In the genomic region with DNA sequence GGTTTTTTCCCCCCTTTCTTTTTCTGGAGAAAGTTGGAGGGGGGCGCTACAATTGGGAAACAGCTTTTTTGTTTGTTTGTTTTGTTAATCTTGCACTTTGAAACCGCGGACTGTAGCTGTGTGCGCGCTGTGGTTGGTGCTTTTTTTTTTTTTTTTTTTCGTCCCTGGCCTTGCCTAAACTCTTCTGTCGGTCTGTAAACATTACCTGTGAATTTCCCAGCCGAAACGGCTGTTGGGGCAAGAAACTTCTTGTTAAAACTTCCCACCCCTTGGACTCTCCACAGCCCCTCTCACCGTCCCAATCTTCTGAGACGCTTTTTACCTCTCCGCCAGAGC, we compare ENCODE assay signal across 9 mouse cellular contexts. TPM values are rescaled to one million over a fixed set of nuclear protein-coding genes. Genes with fewer than 3 reads are reported as not detected.
A peak's percentile ranks its signal among the peaks of the same experiment; 100 is the strongest.
DNase-seq lines count a peak whose midpoint lies in the region; ATAC-seq and TF ChIP-seq lines count a peak whose summit lies in the region.
"Had no signal": no experiment of that assay in that cellular context is flagged by ENCODE, and none has a peak within 500 bp of the region (broad histone marks: within the 10 kb centered on the region; RNA-seq: fewer than 3 reads in every experiment).

No protein-coding gene starts in this region.

- no peak for ATAC-seq in heart, embryonic 12.5 days (ENCODE audit: insufficient number of reproducible peaks, low FRiP score)
- peak; percentile 1 to 9; a peak in 1 of 4 replicates for ATAC-seq in hematopoietic stem cell, adult 5-6 weeks (replicated peaks in 1 of 2; ENCODE audit: insufficient read depth in 1 of 2, low FRiP score in 2 of 2, low TSS enrichment in 1 of 2, low read depth in 1 of 2, poor library complexity in 2 of 2, severe bottlenecking in 2 of 2)

- no peaks in the 10 kb centered on the region for H3K36me3 ChIP-seq in heart, embryonic 12.5 days
- no peaks in the 10 kb centered on the region for H3K36me3 ChIP-seq in E14TG2a.4 (ENCODE audit: insufficient read depth, low read length)
- no peaks in the 10 kb centered on the region for H3K36me3 ChIP-seq in macrophage (ENCODE audit: inconsistent target)
- H3K36me3 ChIP-seq: G1E had no signal

- 0% methylated on average over 12 of the region's 12 CpGs for WGBS in heart, embryonic 12.5 days
- 0% methylated on average over 7 of the region's 12 CpGs for WGBS in macrophage (ENCODE audit: missing documents)

- H3K9me3 ChIP-seq in heart, embryonic 12.5 days (replicated peaks) = no peaks in the 10 kb centered on the region
- H3K9me3 ChIP-seq in E14TG2a.4 (ENCODE audit: low read length) = no peaks in the 10 kb centered on the region

- peak overlapping the region; percentile 57 for H3K4me3 ChIP-seq in heart, embryonic 12.5 days
- peak overlapping the region; percentile 77 for H3K4me3 ChIP-seq in E14TG2a.4 (replicated peaks; ENCODE audit: low read length)
- H3K4me3 ChIP-seq in macrophage (ENCODE audit: inconsistent target) = peak overlapping the region; percentile 99

- peak overlapping the region; percentile 94 for H3K4me2 ChIP-seq in heart, embryonic 12.5 days

- peaks cover 48% of the 10 kb centered on the region for H3K79me2 ChIP-seq in macrophage (ENCODE audit: inconsistent target)

- intact Hi-C loops in heart, postnatal 10 days (cut with DNase I) = loop anchor here (2.0 to 10.0 kb wide), 5 partner anchors 38 to 394 kb away; partner anchors contain the start of gene Vps13d

- DNase-seq in heart, postnatal 10 days = no peak
- DNase-seq in ovary, postnatal 10 days (ENCODE audit: low spot score) = no peak
- no peak for DNase-seq in urinary bladder, postnatal 36 days (ENCODE audit: low spot score in 2 of 2)
- no peak for DNase-seq in layer of hippocampus, postnatal 25 days (ENCODE audit: extremely low spot score in 1 of 2, low spot score in 1 of 2)

- peak overlapping the region; percentile 71 for H3K9ac ChIP-seq in heart, embryonic 12.5 days

- peaks cover 13% of the 10 kb centered on the region; the same call in 1 of the 2 replicates for H3K27me3 ChIP-seq in heart, embryonic 12.5 days (replicated peaks)
- H3K27me3 ChIP-seq in E14TG2a.4 (ENCODE audit: insufficient read depth, low read length) = peaks cover 33% of the 10 kb centered on the region

- no peak overlapping the region; the same call in 1 of the 2 replicates for H3K27ac ChIP-seq in heart, embryonic 12.5 days (ENCODE audit: poor library complexity, severe bottlenecking)
- peak overlapping the region; percentile 100 for H3K27ac ChIP-seq in macrophage

- TF ChIP-seq CTCF in E14TG2a.4 (conservative IDR thresholded peaks at IDR 0.05; ENCODE audit: low read length) = no peak

- peaks cover 59% of the 10 kb centered on the region for H3K4me1 ChIP-seq in heart, embryonic 12.5 days (replicated peaks)
- H3K4me1 ChIP-seq in E14TG2a.4 (replicated peaks; ENCODE audit: low read depth, low read length) = peaks cover 43% of the 10 kb centered on the region

RNA-seq across cellular contexts. Expression of gene Dhrs3, which starts 0.3 kb away (rescaled TPM):
- polyA plus RNA-seq in heart, embryonic 12.5 days (2016; fragmentation: Nextera tagmentation; extraction: Ambion mirVana) = 28.4 and 30.0 TPM in 2 replicates
- total RNA-seq in heart, postnatal 10 days (2021) = 10 to 100 TPM; 90.2 to 95.2 TPM
- 48.1 and 55.2 TPM in 2 replicates for total RNA-seq in hematopoietic stem cell, adult 5-6 weeks (2017)
- 100 to 1,000 TPM in 24 of 26 experiments, 10 to 100 TPM in 2; 86.8 to 665 (median 236) TPM for total RNA-seq in macrophage (2018; cell fraction: chromatin; rRNA removed)
- 1,000 to 10,000 TPM in 6 of 26 experiments, 100 to 1,000 TPM in 20; 397 to 1,306 (median 691) TPM for total RNA-seq in macrophage (2018; cell fraction: cytosol; rRNA removed)
- 1,000 to 10,000 TPM in 3 of 26 experiments, 100 to 1,000 TPM in 23; 221 to 1,223 (median 655) TPM for total RNA-seq in macrophage (2018; cell fraction: nucleus; rRNA removed)
- polyA plus RNA-seq in macrophage (2018) = 386 to 676 TPM (median 674 TPM) in 3 replicates
- 10 to 100 TPM; 29.6 to 30.6 TPM for total RNA-seq in layer of hippocampus, postnatal 25 days (2021)
